Mouse (Mus musculus) heart, embryonic 14.5 days (tissue): Measurements from ENCODE around the gene Osbpl7. TPM values are rescaled to one million over a fixed set of nuclear protein-coding genes. Genes with fewer than 3 reads are reported as not detected.

Source experiments
- ATAC-seq: fragments of 200-750 bp; cut with Nextera tagmentation; 2 replicates; pipeline ENCODE4 v1.8.0; 2017; ENCODE audit warnings: low read depth, moderate TSS enrichment; ENCODE audit not compliant: insufficient number of reproducible peaks, insufficient read depth, low FRiP score
- H3K27ac ChIP-seq, 2 experiments: fragments of 200-500 bp in 1 of 2; fragments of 300-500 bp in 1 of 2; sonication (generic) in 1 of 2; replicated peaks in 1 of 2; 2 replicates each; pipeline ENCODE4 v1.5.1; 2012 to 2014; ENCODE audit warnings: low read depth in 2 of 2, low read length in 2 of 2, control low read depth in 1 of 2, mild to moderate bottlenecking in 1 of 2, mixed read lengths in 1 of 2; ENCODE audit not compliant: control insufficient read depth in 1 of 2, insufficient read depth in 1 of 2
- H3K27me3 ChIP-seq: fragments of 300-500 bp; sonication (generic); 2 replicates; pipeline ENCODE4 v1.6.1; 2014; ENCODE audit warnings: mild to moderate bottlenecking, low read length, control low read depth; ENCODE audit not compliant: control insufficient read depth, insufficient read depth
- H3K36me3 ChIP-seq: fragments of 300-500 bp; sonication (generic); 2 replicates; pipeline ENCODE4 v1.6.1; 2014; ENCODE audit warnings: mild to moderate bottlenecking, control low read depth, low read length, mixed read lengths; ENCODE audit not compliant: control insufficient read depth, insufficient read depth
- H3K4me1 ChIP-seq, 2 experiments: fragments of 200-500 bp in 1 of 2; fragments of 300-500 bp in 1 of 2; sonication (generic) in 1 of 2; 2 replicates each; pipeline ENCODE4 v1.6.1; 2012 to 2014; ENCODE audit warnings: low read length in 2 of 2, control low read depth in 1 of 2, mixed read lengths in 1 of 2; ENCODE audit not compliant: control insufficient read depth in 2 of 2, insufficient read depth in 2 of 2
- H3K4me2 ChIP-seq: fragments of 300-500 bp; sonication (generic); 2 replicates; pipeline ENCODE4 v1.6.1; 2014; ENCODE audit warnings: mild to moderate bottlenecking, low read length
- H3K4me3 ChIP-seq, 2 experiments: fragments of 200-500 bp in 1 of 2; fragments of 300-500 bp in 1 of 2; sonication (generic) in 1 of 2; 2 replicates each; pipeline ENCODE4 v1.5.1; 2012 to 2014; ENCODE audit warnings: low read length in 2 of 2, mild to moderate bottlenecking in 2 of 2, control low read depth in 1 of 2, low read depth in 1 of 2, moderate library complexity in 1 of 2; ENCODE audit not compliant: control insufficient read depth in 1 of 2, insufficient read depth in 1 of 2
- H3K9ac ChIP-seq: fragments of 300-500 bp; sonication (generic); 2 replicates; pipeline ENCODE4 v1.6.1; 2014; ENCODE audit warnings: mild to moderate bottlenecking, low read length
- H3K9me3 ChIP-seq: fragments of 300-500 bp; sonication (generic); 2 replicates; pipeline ENCODE4 v1.6.1; 2016; ENCODE audit warnings: low read length, control low read depth; ENCODE audit not compliant: control insufficient read depth
- WGBS: fragments of 180-500 bp; shearing (Covaris S2); extraction: QIAGEN DNeasy Blood & Tissue Kit; methylation state at CpG from one replicate; pipeline ENCODE4 v1.1.7; 2014; 5-methylcytosine and 5-hydroxymethylcytosine counted together
- polyA plus RNA-seq: library from polyadenylated mRNA; unstranded; fragments of >200 nt; fragmentation: Nextera tagmentation; extraction: Ambion mirVana; gene quantifications from 2 replicates; pipeline ENCODE4 v1.2.1, GENCODE M21; 2014

The Osbpl7 gene
- polyA plus RNA-seq, 1 experiment from 2014 or later: 4.6 TPM

- Histone ChIP-seq H3K9me3 (no peaks in the 10 kb centered on the region), H3K27me3 (no peaks in the 10 kb centered on the region), H3K36me3 (peaks cover 16% of the 10 kb centered on the region), H3K4me1 (peaks cover 5 to 9% of the 10 kb centered on the region in 2 experiments), H3K4me3 (peak overlapping the region; percentile 54 to 90), H3K27ac (no peak overlapping the region), H3K4me2 (peak overlapping the region; percentile 90), H3K9ac (peak overlapping the region; percentile 66)
- WGBS: 42% methylated on average over 12 of the region's 12 CpGs
- ATAC-seq: no peak
Measured at GRCm38 (mm10) chr11:97040301-97041021, 10.0 kb upstream of the Osbpl7 start.

- no peaks in the 10 kb centered on the region for H3K27me3 ChIP-seq
- peak within 1 kb of the TSS; percentile 96 for H3K9ac ChIP-seq
- peak; percentile 78 for ATAC-seq
- peak within 1 kb of the TSS; percentile 84 to 90 for H3K4me3 ChIP-seq
- peaks cover 19% of the 10 kb centered on the region for H3K36me3 ChIP-seq
- peak within 1 kb of the TSS; percentile 16 to 30; a peak in 1 of 4 replicates for H3K27ac ChIP-seq
- H3K4me2 ChIP-seq: peak within 1 kb of the TSS; percentile 90
- H3K4me1 ChIP-seq: peaks cover 5 to 9% of the 10 kb centered on the region in 2 experiments
- under 1% methylated on average over 48 of the region's 48 CpGs for WGBS
- no peaks in the 10 kb centered on the region for H3K9me3 ChIP-seq
Measured at GRCm38 (mm10) chr11:97041022-97041899, 9.2 kb upstream of the Osbpl7 start, which contains the start of the genes Lrrc46 and Mrpl10. Gene Lrrc46 (minus strand): TSS chr11:97041407. Gene Mrpl10 (plus strand): TSS chr11:97041560.

DNA sequence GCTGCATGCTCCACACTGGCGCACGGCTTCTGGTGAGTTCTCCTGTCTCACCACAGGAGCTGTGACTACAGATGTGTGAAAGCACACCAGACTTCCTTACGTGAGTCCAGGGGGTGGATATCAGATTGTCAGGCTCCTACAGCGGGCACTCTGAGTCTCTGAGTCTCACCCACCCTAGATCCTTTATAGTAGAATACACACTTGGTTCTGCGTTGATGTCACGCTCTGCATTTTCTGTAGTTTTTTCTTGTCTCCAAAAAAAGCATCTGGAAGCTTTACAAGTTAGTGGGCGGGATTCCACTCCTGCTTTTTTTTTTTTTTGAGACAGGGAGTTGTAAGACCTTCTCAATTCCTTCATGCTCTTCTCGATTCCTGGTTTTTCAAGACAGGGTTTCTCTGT, 5.5 kb upstream of the Osbpl7 start:
- H3K9me3 ChIP-seq: no peaks in the 10 kb centered on the region
- peaks cover 43% of the 10 kb centered on the region for H3K36me3 ChIP-seq
- H3K4me3 ChIP-seq: no peak overlapping the region
- no peak overlapping the region for H3K27ac ChIP-seq
- no peak overlapping the region for H3K9ac ChIP-seq
- no peaks in the 10 kb centered on the region for H3K27me3 ChIP-seq
- H3K4me2 ChIP-seq: no peak overlapping the region
- peaks cover 5 to 9% of the 10 kb centered on the region in 2 experiments for H3K4me1 ChIP-seq
- WGBS: 95% methylated on average over 8 of the region's 8 CpGs
- ATAC-seq: no peak

- 78% methylated on average over 7 of the region's 7 CpGs for WGBS
- Histone ChIP-seq H3K4me2 (no peak overlapping the region), H3K27me3 (no peaks in the 10 kb centered on the region), H3K36me3 (peaks cover 43% of the 10 kb centered on the region), H3K4me3 (no peak overlapping the region), H3K9ac (no peak overlapping the region), H3K27ac (no peak overlapping the region), H3K9me3 (no peaks in the 10 kb centered on the region), H3K4me1 (peaks cover 9 to 15% of the 10 kb centered on the region in 2 experiments)
- no peak for ATAC-seq
Measured at GRCm38 (mm10) chr11:97045861-97046260, 4.6 kb upstream of the Osbpl7 start.

- Histone ChIP-seq H3K4me3 (no peak overlapping the region), H3K4me2 (no peak overlapping the region), H3K9ac (no peak overlapping the region), H3K9me3 (no peaks in the 10 kb centered on the region), H3K27ac (no peak overlapping the region), H3K4me1 (peaks cover 9 to 21% of the 10 kb centered on the region in 2 experiments; a peak in 3 of 4 replicates), H3K36me3 (peaks cover 50% of the 10 kb centered on the region), H3K27me3 (no peaks in the 10 kb centered on the region)
- ATAC-seq: no peak
- 73% methylated on average over 8 of the region's 8 CpGs for WGBS
Measured at GRCm38 (mm10) chr11:97048090-97048650, 2.3 kb upstream of the Osbpl7 start.

GRCm38 (mm10) chr11:97049492-97050085, 839 bp upstream of the Osbpl7 start:
- Histone ChIP-seq H3K27ac (no peak overlapping the region), H3K4me2 (no peak overlapping the region), H3K4me1 (peaks cover 9 to 21% of the 10 kb centered on the region in 2 experiments; a peak in 3 of 4 replicates), H3K9me3 (no peaks in the 10 kb centered on the region), H3K36me3 (peaks cover 54% of the 10 kb centered on the region), H3K4me3 (no peak overlapping the region), H3K9ac (no peak overlapping the region), H3K27me3 (no peaks in the 10 kb centered on the region)
- no peak for ATAC-seq
- WGBS: 71% methylated on average over 6 of the region's 6 CpGs
